9 mouse cellular contexts compared by ENCODE assay signal in genomic region chr6:93445124-93445523, GRCm38 (mm10).
DNase-seq lines count a peak whose midpoint lies in the region; ATAC-seq lines count a peak whose summit lies in the region.
"Had no signal": no experiment of that assay in that cellular context is flagged by ENCODE, and none has a peak within 500 bp of the region (broad histone marks: within the 10 kb centered on the region; RNA-seq: fewer than 3 reads in every experiment).

No protein-coding gene starts in this region.

- no peak overlapping the region for H3K9ac ChIP-seq in hindbrain, embryonic 14.5 days
- H3K9ac ChIP-seq in hindbrain, embryonic 12.5 days = no peak overlapping the region
- no peak overlapping the region for H3K9ac ChIP-seq in forebrain, embryonic 16.5 days (replicated peaks; ENCODE audit: low read depth, low read length)
- H3K9ac ChIP-seq: hindbrain, embryonic 15.5 days had no signal

- no peak overlapping the region for H3K27ac ChIP-seq in hindbrain, embryonic 14.5 days
- no peak overlapping the region for H3K27ac ChIP-seq in hindbrain, embryonic 12.5 days
- no peak overlapping the region for H3K27ac ChIP-seq in forebrain, embryonic 16.5 days (ENCODE audit: low read length)

- no peaks in the 10 kb centered on the region for H3K36me3 ChIP-seq in hindbrain, embryonic 14.5 days (replicated peaks; ENCODE audit: control insufficient read depth, insufficient read depth)
- H3K36me3 ChIP-seq in hindbrain, embryonic 12.5 days = no peaks in the 10 kb centered on the region
- no peaks in the 10 kb centered on the region for H3K36me3 ChIP-seq in forebrain, embryonic 16.5 days (ENCODE audit: control insufficient read depth, insufficient read depth)
- H3K36me3 ChIP-seq: hindbrain, embryonic 15.5 days had no signal

- no peaks in the 10 kb centered on the region for H3K27me3 ChIP-seq in hindbrain, embryonic 14.5 days (ENCODE audit: control insufficient read depth, insufficient read depth, low read length)
- H3K27me3 ChIP-seq in hindbrain, embryonic 12.5 days = no peaks in the 10 kb centered on the region
- no peaks in the 10 kb centered on the region for H3K27me3 ChIP-seq in forebrain, embryonic 16.5 days (replicated peaks; ENCODE audit: control insufficient read depth, insufficient read depth, low read length)
- H3K27me3 ChIP-seq: hindbrain, embryonic 15.5 days had no signal

- H3K9me3 ChIP-seq in hindbrain, embryonic 14.5 days (ENCODE audit: control insufficient read depth, low read length) = no peaks in the 10 kb centered on the region
- H3K9me3 ChIP-seq in hindbrain, embryonic 12.5 days (replicated peaks) = no peaks in the 10 kb centered on the region
- H3K9me3 ChIP-seq in forebrain, embryonic 16.5 days (ENCODE audit: control insufficient read depth, low read length) = no peaks in the 10 kb centered on the region
- H3K9me3 ChIP-seq: hindbrain, embryonic 15.5 days had no signal

- peak; percentile 53 for DNase-seq in hindbrain, embryonic 14.5 days (ENCODE audit: low spot score)
- DNase-seq in 416B (ENCODE audit: low read depth) (peak; percentile 66), ZHBTc4 (ENCODE audit: low read depth, low spot score) (peak; percentile 62)
- DNase-seq in kidney, postnatal 10 days = peak; percentile 44
- no peak for DNase-seq in c-Kit-positive CD71-positive TER-119-positive erythroid progenitor cells, embryonic 14.5 days (ENCODE audit: low spot score)
- DNase-seq in gastrocnemius, postnatal 25 days = no peak

- H3K4me3 ChIP-seq in hindbrain, embryonic 14.5 days (replicated peaks; ENCODE audit: low read length) = no peak overlapping the region
- H3K4me3 ChIP-seq in hindbrain, embryonic 12.5 days = no peak overlapping the region
- H3K4me3 ChIP-seq in forebrain, embryonic 16.5 days (replicated peaks; ENCODE audit: low read length) = no peak overlapping the region
- H3K4me3 ChIP-seq: hindbrain, embryonic 15.5 days had no signal

- H3K4me2 ChIP-seq in hindbrain, embryonic 14.5 days (replicated peaks) = no peak overlapping the region
- H3K4me2 ChIP-seq in hindbrain, embryonic 12.5 days (replicated peaks) = no peak overlapping the region
- no peak overlapping the region for H3K4me2 ChIP-seq in forebrain, embryonic 16.5 days (ENCODE audit: low read length)

- no peak for ATAC-seq in hindbrain, embryonic 14.5 days (ENCODE audit: low FRiP score)
- no peak for ATAC-seq in hindbrain, embryonic 12.5 days (ENCODE audit: low FRiP score)
- no peak for ATAC-seq in forebrain, embryonic 16.5 days

- peaks cover 11% of the 10 kb centered on the region for H3K4me1 ChIP-seq in hindbrain, embryonic 14.5 days (replicated peaks; ENCODE audit: control insufficient read depth, insufficient read depth, low read length)
- H3K4me1 ChIP-seq in hindbrain, embryonic 12.5 days = peaks cover 11% of the 10 kb centered on the region
- H3K4me1 ChIP-seq in forebrain, embryonic 16.5 days (replicated peaks; ENCODE audit: control insufficient read depth, insufficient read depth, low read length) = peaks cover 9% of the 10 kb centered on the region

- 67% methylated on average over 5 of the region's 5 CpGs for WGBS in hindbrain, embryonic 14.5 days
- WGBS in hindbrain, embryonic 12.5 days = 71% methylated on average over 5 of the region's 5 CpGs
- 59% methylated on average over 5 of the region's 5 CpGs for WGBS in forebrain, embryonic 16.5 days

Comparison
In these comparisons a context has a peak if more than half of its experiments do, and no peak if none do; other contexts are left out.
1. DNase-seq: peak in hindbrain, embryonic 14.5 days (single experiment), 416B (single experiment), ZHBTc4 (single experiment) and kidney, postnatal 10 days (single experiment); none in c-Kit-positive CD71-positive TER-119-positive erythroid progenitor cells, embryonic 14.5 days (single experiment) and gastrocnemius, postnatal 25 days (single experiment).